Mouse (Mus musculus) neural tube, embryonic 15.5 days (tissue): Measurements from ENCODE around the gene Cd79a. TPM values are rescaled to one million over a fixed set of nuclear protein-coding genes. Genes with fewer than 3 reads are reported as not detected.

Experiments
- ATAC-seq: fragments of 200-750 bp; cut with Nextera tagmentation; 2 replicates; pipeline ENCODE4 v1.8.0; 2017; ENCODE audit warnings: mild to moderate bottlenecking, moderate TSS enrichment, moderate library complexity; ENCODE audit not compliant: low FRiP score
- H3K27ac ChIP-seq: fragments of 300-500 bp; sonication (generic); replicated peaks from 2 replicates; pipeline ENCODE4 v1.5.1; 2015; ENCODE audit warnings: mild to moderate bottlenecking, inconsistent platforms
- H3K27me3 ChIP-seq: fragments of 300-500 bp; sonication (generic); replicated peaks from 2 replicates; pipeline ENCODE4 v1.6.1; 2015; ENCODE audit warnings: inconsistent platforms
- H3K36me3 ChIP-seq: fragments of 300-500 bp; sonication (generic); 2 replicates; pipeline ENCODE4 v1.6.1; 2015; ENCODE audit warnings: inconsistent platforms
- H3K4me1 ChIP-seq: fragments of 300-500 bp; sonication (generic); 2 replicates; pipeline ENCODE4 v1.6.1; 2015; ENCODE audit warnings: inconsistent platforms
- H3K4me2 ChIP-seq: fragments of 300-500 bp; sonication (generic); 2 replicates; pipeline ENCODE4 v1.6.1; 2015; ENCODE audit warnings: inconsistent platforms, mild to moderate bottlenecking, moderate library complexity
- H3K4me3 ChIP-seq: fragments of 300-500 bp; sonication (generic); replicated peaks from 2 replicates; pipeline ENCODE4 v1.5.1; 2015; ENCODE audit warnings: mild to moderate bottlenecking, inconsistent platforms
- H3K9ac ChIP-seq: fragments of 300-500 bp; sonication (generic); replicated peaks from 2 replicates; pipeline ENCODE4 v1.6.1; 2015; ENCODE audit warnings: mild to moderate bottlenecking, inconsistent platforms
- H3K9me3 ChIP-seq: fragments of 300-500 bp; sonication (generic); replicated peaks from 2 replicates; pipeline ENCODE4 v1.6.1; 2016; ENCODE audit warnings: inconsistent platforms
- WGBS: fragments of 180-500 bp; shearing (Covaris S2); methylation state at CpG from one replicate; pipeline ENCODE4 v1.1.7; 2015; ENCODE audit warnings: mixed read lengths; 5-methylcytosine and 5-hydroxymethylcytosine counted together
- polyA plus RNA-seq: library from polyadenylated mRNA; unstranded; fragments of >200 nt; fragmentation: Nextera tagmentation; extraction: Ambion mirVana; gene quantifications from 2 replicates; pipeline ENCODE4 v1.2.1, GENCODE M21; 2015

The Cd79a gene
- polyA plus RNA-seq, 1 experiment from 2014 or later: 0.35 TPM

- Histone ChIP-seq H3K36me3 (no peaks in the 10 kb centered on the region), H3K4me1 (peaks cover 19% of the 10 kb centered on the region), H3K4me3 (no peak overlapping the region), H3K9me3 (no peaks in the 10 kb centered on the region), H3K4me2 (0 out of 2 replicates have a peak overlapping the region, but pooled peaks have one; percentile 69), H3K27ac (no peak overlapping the region), H3K9ac (no peak overlapping the region), H3K27me3 (peaks cover 95% of the 10 kb centered on the region)
- 5% methylated on average over 6 of the region's 6 CpGs for WGBS
- ATAC-seq: no peak
Observed at GRCm38 (mm10) chr7:24943641-24944040, 46.5 kb downstream of the Cd79a start.

GRCm38 (mm10) chr7:24944257-24944950 is 47.2 kb downstream of the Cd79a start, which contains the start of gene Gm4881:
Gm4881 (minus strand) TSS chr7:24944494.
- Histone ChIP-seq H3K27ac (no peak within 1 kb of the TSS), H3K27me3 (peaks cover 95% of the 10 kb centered on the region), H3K36me3 (no peaks in the 10 kb centered on the region), H3K4me1 (peaks cover 25% of the 10 kb centered on the region), H3K4me3 (peak within 1 kb of the TSS; percentile 38), H3K4me2 (peak within 1 kb of the TSS; percentile 69), H3K9ac (peak within 1 kb of the TSS; percentile 33; the same call in 1 of the 2 replicates), H3K9me3 (no peaks in the 10 kb centered on the region)
- ATAC-seq: peak; percentile 23; the same call in 1 of the 2 replicates
- WGBS: under 1% methylated on average over 62 of the region's 72 CpGs

- H3K27me3 ChIP-seq: peaks cover 93% of the 10 kb centered on the region
- H3K9me3 ChIP-seq: no peaks in the 10 kb centered on the region
- no peak overlapping the region for H3K4me3 ChIP-seq
- H3K4me2 ChIP-seq: no peak overlapping the region
- ATAC-seq: no peak
- 4% methylated on average over 7 of the region's 7 CpGs for WGBS
- no peaks in the 10 kb centered on the region for H3K36me3 ChIP-seq
- H3K27ac ChIP-seq: no peak overlapping the region
- H3K9ac ChIP-seq: no peak overlapping the region
- peaks cover 47% of the 10 kb centered on the region for H3K4me1 ChIP-seq
Observed at GRCm38 (mm10) chr7:24947316-24948048, 50.3 kb downstream of the Cd79a start.

GRCm38 (mm10) chr7:24948774-24949173 is 51.6 kb downstream of the Cd79a start:
- peaks cover 45% of the 10 kb centered on the region for H3K4me1 ChIP-seq
- no peak overlapping the region; the same call in 1 of the 2 replicates for H3K9ac ChIP-seq
- no peaks in the 10 kb centered on the region for H3K36me3 ChIP-seq
- WGBS: 1% methylated on average over 29 of the region's 29 CpGs
- H3K9me3 ChIP-seq: no peaks in the 10 kb centered on the region
- peaks cover 88% of the 10 kb centered on the region for H3K27me3 ChIP-seq
- H3K4me2 ChIP-seq: peak overlapping the region; percentile 39
- peak overlapping the region; percentile 15 for H3K4me3 ChIP-seq
- H3K27ac ChIP-seq: no peak overlapping the region
- ATAC-seq: no peak

GRCm38 (mm10) chr7:24949958-24950623 is 52.9 kb downstream of the Cd79a start:
- no peak overlapping the region for H3K4me2 ChIP-seq
- no peak overlapping the region for H3K4me3 ChIP-seq
- H3K9ac ChIP-seq: no peak overlapping the region
- no peak overlapping the region for H3K27ac ChIP-seq
- 1% methylated on average over 8 of the region's 8 CpGs for WGBS
- H3K4me1 ChIP-seq: peaks cover 45% of the 10 kb centered on the region
- H3K27me3 ChIP-seq: peaks cover 82% of the 10 kb centered on the region
- H3K9me3 ChIP-seq: no peaks in the 10 kb centered on the region
- H3K36me3 ChIP-seq: no peaks in the 10 kb centered on the region
- no peak; the same call in 1 of the 2 replicates for ATAC-seq

Other genes with a start within 250 kb of the Cd79a start
- not detected in 2 replicates for gene Tex101, start 220.7 kb upstream of the Cd79a start, polyA plus RNA-seq
- gene BC049730, start 188.1 kb upstream of the Cd79a start, polyA plus RNA-seq: not detected in 2 replicates
- gene Gm4763, start 170.5 kb upstream of the Cd79a start, polyA plus RNA-seq: not detected in 2 replicates
- 0.19 and 0.20 TPM in 2 replicates for gene Cd177, start 137.1 kb upstream of the Cd79a start, polyA plus RNA-seq
- 0.29 and 0.74 TPM in 2 replicates for gene Ceacam10, start 120.2 kb upstream of the Cd79a start, polyA plus RNA-seq
- gene Gm9844, start 35.2 kb upstream of the Cd79a start, polyA plus RNA-seq: 27.5 and 33.4 TPM in 2 replicates
- gene Lypd4, start 27.4 kb upstream of the Cd79a start, polyA plus RNA-seq: 0.18 TPM in 1 of 2 replicates, not detected in the other
- 0.26 and 0.36 TPM in 2 replicates for gene Dmrtc2, start 27.3 kb upstream of the Cd79a start, polyA plus RNA-seq
- 1,165 and 1,469 TPM in 2 replicates for gene Rps19, start 13.0 kb upstream of the Cd79a start, polyA plus RNA-seq
- gene Arhgef1, start 5.5 kb downstream of the Cd79a start, polyA plus RNA-seq: 78.5 and 85.3 TPM in 2 replicates
- 0.98 and 2.0 TPM in 2 replicates for gene Gm4881, start 47.1 kb downstream of the Cd79a start, polyA plus RNA-seq
- 297 and 336 TPM in 2 replicates for gene Rabac1, start 75.4 kb downstream of the Cd79a start, polyA plus RNA-seq
- 538 and 586 TPM in 2 replicates for gene Atp1a3, start 108.6 kb downstream of the Cd79a start, polyA plus RNA-seq
- gene Grik5, start 175.0 kb downstream of the Cd79a start, polyA plus RNA-seq: 14.9 and 17.8 TPM in 2 replicates
- gene Zfp574, start 175.2 kb downstream of the Cd79a start, polyA plus RNA-seq: 31.6 TPM in 2 replicates